Mouse (Mus musculus) cerebellum, postnatal 10 days (tissue): ENCODE data around the gene Dus2.

ENCODE experiments used
- DNase-seq, 2 experiments: peaks; one replicate each; pipeline ENCODE4 v3.0.0; 2021; ENCODE audit warnings: mixed read lengths in 2 of 2

The Dus2 gene

GRCm38 (mm10) chr8:106047854-106048630 lies 56.9 kb downstream of the Dus2 start:
- no peak for DNase-seq

GRCm38 (mm10) chr8:106049840-106050239 lies 58.7 kb downstream of the Dus2 start:
- DNase-seq = no peak

GRCm38 (mm10) chr8:106051068-106051467 lies 59.9 kb downstream of the Dus2 start:
- peak; percentile 18 to 25 for DNase-seq

GRCm38 (mm10) chr8:106052510-106053089 lies 61.5 kb downstream of the Dus2 start:
- no peak for DNase-seq

- DNase-seq = no peak
Observed at GRCm38 (mm10) chr8:106054190-106054811, 63.2 kb downstream of the Dus2 start.

GRCm38 (mm10) chr8:106055038-106055437 lies 63.9 kb downstream of the Dus2 start:
- DNase-seq = peak; percentile 73 to 77

- DNase-seq = no peak
Observed at GRCm38 (mm10) chr8:106056455-106056982, 65.4 kb downstream of the Dus2 start.

GRCm38 (mm10) chr8:106058731-106059612 lies 67.8 kb downstream of the Dus2 start, which contains the start of gene Nfatc3:
Gene Nfatc3 (plus strand): TSS chr8:106058840.
- peak; percentile 97 to 98 for DNase-seq

GRCm38 (mm10) chr8:106059613-106060371 lies 68.7 kb downstream of the Dus2 start:
- peak in 1 of 2 experiments; percentile 65 for DNase-seq

- DNase-seq = no peak
Observed at GRCm38 (mm10) chr8:106060521-106060920, 69.4 kb downstream of the Dus2 start.

- no peak for DNase-seq
Observed at GRCm38 (mm10) chr8:106061686-106062085, 70.5 kb downstream of the Dus2 start.

- DNase-seq = no peak
Observed at GRCm38 (mm10) chr8:106063046-106063445, 71.9 kb downstream of the Dus2 start.

- no peak for DNase-seq
Observed at GRCm38 (mm10) chr8:106066721-106067120, 75.6 kb downstream of the Dus2 start.

- peak in 1 of 2 experiments; percentile 24 for DNase-seq
Observed at GRCm38 (mm10) chr8:106069565-106069964, 78.4 kb downstream of the Dus2 start.

GRCm38 (mm10) chr8:106072113-106072512 lies 81.0 kb downstream of the Dus2 start:
- DNase-seq = no peak

- DNase-seq = no peak
Observed at GRCm38 (mm10) chr8:106074236-106074635, 83.1 kb downstream of the Dus2 start.

GRCm38 (mm10) chr8:106074659-106075058 lies 83.5 kb downstream of the Dus2 start:
- DNase-seq = no peak

GRCm38 (mm10) chr8:106075161-106075862 lies 84.2 kb downstream of the Dus2 start:
- DNase-seq = peak; percentile 27 to 49

- no peak for DNase-seq
Observed at GRCm38 (mm10) chr8:106075863-106076174, 84.7 kb downstream of the Dus2 start.

GRCm38 (mm10) chr8:106076612-106077011 lies 85.5 kb downstream of the Dus2 start:
- DNase-seq = peak; percentile 50 to 56

- DNase-seq = no peak
Observed at GRCm38 (mm10) chr8:106077452-106078067, 86.4 kb downstream of the Dus2 start.
